Mouse (Mus musculus): ENCODE measurements around the gene Ndufaf3. TPM values are rescaled to one million over a fixed set of nuclear protein-coding genes. Genes with fewer than 3 reads are reported as not detected.

The Ndufaf3 gene
- polyA plus RNA-seq, 1 experiment from 2014 or later: 50.5 TPM

- Histone ChIP-seq H3K36me3 (peaks cover 42% of the 10 kb centered on the region), H3K27me3 (ENCODE audit: insufficient read depth, poor library complexity, severe bottlenecking) (no peaks in the 10 kb centered on the region), H3K27ac (peak overlapping the region; percentile 97), H3K4me1 (peaks cover 66% of the 10 kb centered on the region), H3K9me3 (no peaks in the 10 kb centered on the region), H3K4me3 (peak overlapping the region; percentile 82)
- DNase-seq (ENCODE audit: low spot score): no peak
- WGBS: 46% methylated on average over 5 of the region's 5 CpGs
Measured at GRCm38 (mm10) chr9:108579344-108579690, 12.1 kb upstream of the Ndufaf3 start.

- DNase-seq (ENCODE audit: low spot score): peak; percentile 99
- Histone ChIP-seq H3K9me3 (no peaks in the 10 kb centered on the region), H3K36me3 (peaks cover 48% of the 10 kb centered on the region), H3K4me1 (peaks cover 71% of the 10 kb centered on the region), H3K27me3 (ENCODE audit: insufficient read depth, poor library complexity, severe bottlenecking) (no peaks in the 10 kb centered on the region), H3K27ac (peak within 1 kb of the TSS; percentile 97), H3K4me3 (peak within 1 kb of the TSS; percentile 82)
- 5% methylated on average over 51 of the region's 51 CpGs for WGBS
Measured at GRCm38 (mm10) chr9:108578545-108579343, 11.5 kb upstream of the Ndufaf3 start, which contains the start of gene Wdr6. Gene Wdr6, minus strand, starts transcription at chr9:108578739.

GRCm38 (mm10) chr9:108577934-108578544, 10.8 kb upstream of the Ndufaf3 start:
- 1% methylated on average over 24 of the region's 24 CpGs for WGBS
- H3K9me3 ChIP-seq: no peaks in the 10 kb centered on the region
- peak overlapping the region; percentile 97 for H3K27ac ChIP-seq
- no peak for DNase-seq (ENCODE audit: low spot score)
- H3K36me3 ChIP-seq: peaks cover 55% of the 10 kb centered on the region
- no peaks in the 10 kb centered on the region for H3K27me3 ChIP-seq (ENCODE audit: insufficient read depth, poor library complexity, severe bottlenecking)
- peaks cover 71% of the 10 kb centered on the region for H3K4me1 ChIP-seq
- peak overlapping the region; percentile 82 for H3K4me3 ChIP-seq

- WGBS: 66% methylated on average over 6 of the region's 6 CpGs
- Histone ChIP-seq H3K27ac (no peak overlapping the region), H3K27me3 (ENCODE audit: insufficient read depth, poor library complexity, severe bottlenecking) (no peaks in the 10 kb centered on the region), H3K4me1 (peaks cover 66% of the 10 kb centered on the region), H3K9me3 (no peaks in the 10 kb centered on the region), H3K4me3 (peak overlapping the region; percentile 82), H3K36me3 (peaks cover 63% of the 10 kb centered on the region)
- no peak for DNase-seq (ENCODE audit: low spot score)
Measured at GRCm38 (mm10) chr9:108577025-108577424, 9.8 kb upstream of the Ndufaf3 start.

- no peaks in the 10 kb centered on the region for H3K27me3 ChIP-seq (ENCODE audit: insufficient read depth, poor library complexity, severe bottlenecking)
- 89% methylated on average over 37 of the region's 37 CpGs for WGBS
- H3K4me1 ChIP-seq: peaks cover 70% of the 10 kb centered on the region
- peak overlapping the region; percentile 23; the same call in 1 of the 2 replicates for H3K27ac ChIP-seq
- peaks cover 65% of the 10 kb centered on the region for H3K36me3 ChIP-seq
- H3K4me3 ChIP-seq: no peak overlapping the region; the same call in 1 of the 2 replicates
- DNase-seq (ENCODE audit: low spot score): peak; percentile 73
- no peaks in the 10 kb centered on the region for H3K9me3 ChIP-seq
Measured at GRCm38 (mm10) chr9:108575321-108576297, 8.4 kb upstream of the Ndufaf3 start.

- DNase-seq (ENCODE audit: low spot score): peak; percentile 76
- Histone ChIP-seq H3K27ac (no peak overlapping the region), H3K36me3 (peaks cover 61% of the 10 kb centered on the region), H3K4me1 (peaks cover 75% of the 10 kb centered on the region), H3K27me3 (ENCODE audit: insufficient read depth, poor library complexity, severe bottlenecking) (no peaks in the 10 kb centered on the region), H3K9me3 (no peaks in the 10 kb centered on the region), H3K4me3 (no peak overlapping the region)
- 90% methylated on average over 12 of the region's 12 CpGs for WGBS
Measured at GRCm38 (mm10) chr9:108574921-108575320, 7.7 kb upstream of the Ndufaf3 start.

GRCm38 (mm10) chr9:108573774-108574690, 6.8 kb upstream of the Ndufaf3 start:
- WGBS: 47% methylated on average over 26 of the region's 26 CpGs
- no peaks in the 10 kb centered on the region for H3K27me3 ChIP-seq (ENCODE audit: insufficient read depth, poor library complexity, severe bottlenecking)
- H3K9me3 ChIP-seq: no peaks in the 10 kb centered on the region
- 0 out of 2 replicates have a peak overlapping the region, but pooled peaks have one; percentile 3 for H3K4me3 ChIP-seq
- DNase-seq (ENCODE audit: low spot score): no peak
- H3K4me1 ChIP-seq: peaks cover 73% of the 10 kb centered on the region
- H3K27ac ChIP-seq: peak overlapping the region; percentile 31; the same call in 1 of the 2 replicates
- peaks cover 61% of the 10 kb centered on the region for H3K36me3 ChIP-seq

GRCm38 (mm10) chr9:108572321-108572720, 5.1 kb upstream of the Ndufaf3 start:
- peaks cover 77% of the 10 kb centered on the region for H3K4me1 ChIP-seq
- no peak overlapping the region for H3K27ac ChIP-seq
- H3K4me3 ChIP-seq: no peak overlapping the region
- DNase-seq (ENCODE audit: low spot score): peak; percentile 69
- no peaks in the 10 kb centered on the region for H3K27me3 ChIP-seq (ENCODE audit: insufficient read depth, poor library complexity, severe bottlenecking)
- H3K9me3 ChIP-seq: no peaks in the 10 kb centered on the region
- 92% methylated on average over 10 of the region's 10 CpGs for WGBS
- peaks cover 61% of the 10 kb centered on the region for H3K36me3 ChIP-seq

GRCm38 (mm10) chr9:108571401-108571973, 4.3 kb upstream of the Ndufaf3 start:
- Histone ChIP-seq H3K4me1 (peaks cover 71% of the 10 kb centered on the region), H3K9me3 (no peaks in the 10 kb centered on the region), H3K36me3 (peaks cover 60% of the 10 kb centered on the region), H3K27me3 (ENCODE audit: insufficient read depth, poor library complexity, severe bottlenecking) (no peaks in the 10 kb centered on the region), H3K27ac (no peak overlapping the region), H3K4me3 (no peak overlapping the region)
- WGBS: 91% methylated on average over 16 of the region's 16 CpGs
- peak; percentile 70 for DNase-seq (ENCODE audit: low spot score)

GRCm38 (mm10) chr9:108570207-108570896, 3.1 kb upstream of the Ndufaf3 start:
- Histone ChIP-seq H3K27me3 (ENCODE audit: insufficient read depth, poor library complexity, severe bottlenecking) (no peaks in the 10 kb centered on the region), H3K4me3 (peak overlapping the region; percentile 76), H3K36me3 (peaks cover 55% of the 10 kb centered on the region), H3K27ac (peak overlapping the region; percentile 84), H3K9me3 (no peaks in the 10 kb centered on the region), H3K4me1 (peaks cover 70% of the 10 kb centered on the region)
- 2% methylated on average over 40 of the region's 40 CpGs for WGBS
- DNase-seq (ENCODE audit: low spot score): peak; percentile 89
